Mouse (Mus musculus): ENCODE data around the gene Tor2a.

Tor2a gene

GRCm38 (mm10) chr2:32729547-32729946 is 27.5 kb upstream of the Tor2a start:
- in situ Hi-C loops (cut with MboI, MseI) = no loop called here

- in situ Hi-C loops (cut with MboI, MseI) = no loop called here
Measured at GRCm38 (mm10) chr2:32730854-32731253, 26.2 kb upstream of the Tor2a start.

- in situ Hi-C loops (cut with MboI, MseI) = no loop called here
Measured at GRCm38 (mm10) chr2:32731911-32732310, 25.1 kb upstream of the Tor2a start.

- in situ Hi-C loops (cut with MboI, MseI) = no loop called here
Measured at GRCm38 (mm10) chr2:32732695-32733094, 24.3 kb upstream of the Tor2a start.

GRCm38 (mm10) chr2:32734480-32734879 is 22.6 kb upstream of the Tor2a start:
- in situ Hi-C loops (cut with MboI, MseI) = no loop called here

- in situ Hi-C loops (cut with MboI, MseI) = no loop called here
Measured at GRCm38 (mm10) chr2:32734933-32735332, 22.1 kb upstream of the Tor2a start.

GRCm38 (mm10) chr2:32736306-32736829 is 20.7 kb upstream of the Tor2a start:
- in situ Hi-C loops (cut with MboI, MseI) = no loop called here

GRCm38 (mm10) chr2:32737008-32737407 is 20.0 kb upstream of the Tor2a start:
- in situ Hi-C loops (cut with MboI, MseI) = no loop called here

GRCm38 (mm10) chr2:32739311-32739710 is 17.7 kb upstream of the Tor2a start:
- in situ Hi-C loops (cut with MboI, MseI) = no loop called here

GRCm38 (mm10) chr2:32740916-32741272 is 16.1 kb upstream of the Tor2a start, which contains the start of gene 6330409D20Rik:
Gene 6330409D20Rik (minus strand): TSS chr2:32741016.
- in situ Hi-C loops (cut with MboI, MseI) = no loop called here

- in situ Hi-C loops (cut with MboI, MseI) = no loop called here
Measured at GRCm38 (mm10) chr2:32741273-32742172, 15.5 kb upstream of the Tor2a start.

GRCm38 (mm10) chr2:32742173-32742531 is 14.9 kb upstream of the Tor2a start:
- in situ Hi-C loops (cut with MboI, MseI) = no loop called here

- in situ Hi-C loops (cut with MboI, MseI) = no loop called here
Measured at GRCm38 (mm10) chr2:32744272-32744982, 12.6 kb upstream of the Tor2a start.

GRCm38 (mm10) chr2:32749082-32749481 is 8.0 kb upstream of the Tor2a start:
- in situ Hi-C loops (cut with MboI, MseI) = no loop called here

GRCm38 (mm10) chr2:32750199-32750598 is 6.8 kb upstream of the Tor2a start:
- in situ Hi-C loops (cut with MboI, MseI) = no loop called here

GRCm38 (mm10) chr2:32750887-32751664 is 6.0 kb upstream of the Tor2a start:
- in situ Hi-C loops (cut with MboI, MseI) = no loop called here

GRCm38 (mm10) chr2:32751665-32752033 is 5.4 kb upstream of the Tor2a start:
- in situ Hi-C loops (cut with MboI, MseI) = no loop called here

GRCm38 (mm10) chr2:32752181-32752580 is 4.9 kb upstream of the Tor2a start:
- in situ Hi-C loops (cut with MboI, MseI) = no loop called here

- in situ Hi-C loops (cut with MboI, MseI) = no loop called here
Measured at GRCm38 (mm10) chr2:32756674-32757055, 369 bp upstream of the Tor2a start.

- in situ Hi-C loops (cut with MboI, MseI) = no loop called here
Measured at GRCm38 (mm10) chr2:32758503-32758902, 1.5 kb downstream of the Tor2a start.

GRCm38 (mm10) chr2:32759001-32759400 is 2.0 kb downstream of the Tor2a start:
- in situ Hi-C loops (cut with MboI, MseI) = no loop called here

- in situ Hi-C loops (cut with MboI, MseI) = no loop called here
Measured at GRCm38 (mm10) chr2:32761361-32761760, 4.3 kb downstream of the Tor2a start.

All from T-helper 2 cell (primary cell).